Mouse (Mus musculus) ES-E14 (cell line): Measurements from ENCODE around the gene Grk2.

Experiments used
- CHD2 ChIP-seq: IDR thresholded peaks from 2 replicates; pipeline ENCODE4 v1.6.1; 2014; ENCODE audit warnings: mild to moderate bottlenecking, low read depth, low read length, inconsistent platforms
- MAFK ChIP-seq: IDR thresholded peaks from 2 replicates; pipeline ENCODE4 v1.6.1; 2014; ENCODE audit warnings: mild to moderate bottlenecking, low read depth, low read length, inconsistent platforms; ENCODE audit not compliant: insufficient read depth
- ZC3H11A ChIP-seq: IDR thresholded peaks from 2 replicates; pipeline ENCODE4 v1.6.1; 2012; ENCODE audit warnings: low read depth, mild to moderate bottlenecking, inconsistent platforms, low read length, borderline replicate concordance
- ZNF384 ChIP-seq: IDR thresholded peaks from 2 replicates; pipeline ENCODE4 v1.6.1; 2012; ENCODE audit warnings: low read depth, low read length, inconsistent platforms

DNA sequence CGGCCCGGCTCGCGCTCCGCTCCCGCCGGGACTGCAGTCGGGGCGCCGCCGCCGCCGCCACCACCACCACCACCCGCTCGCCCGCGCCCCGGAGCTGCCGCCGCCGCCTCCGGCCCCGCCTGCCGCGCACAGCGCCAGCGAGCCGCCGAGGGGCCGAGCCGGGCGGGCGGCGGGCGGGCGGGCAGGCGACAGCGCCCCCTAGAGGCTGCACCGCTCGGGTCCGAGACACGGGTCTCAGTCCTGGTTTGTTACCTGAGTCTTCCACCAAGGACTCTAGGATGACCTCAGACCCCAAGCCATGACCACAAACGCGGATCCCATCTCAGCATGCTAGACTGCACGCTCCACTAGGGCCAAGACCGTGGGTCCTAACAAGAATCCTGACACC lies at the start of gene Grk2:
- TF ChIP-seq MAFK (no peak), ZNF384 (no peak), CHD2 (no peak), ZC3H11A (no peak)
